Mouse (Mus musculus) liver, embryonic 15.5 days (tissue): ENCODE results near the gene Trpm3. TPM values are rescaled to one million over a fixed set of nuclear protein-coding genes. Genes with fewer than 3 reads are reported as not detected.

Experiments used
- ATAC-seq: fragments of 200-750 bp; cut with Nextera tagmentation; 2 replicates; pipeline ENCODE4 v1.8.0; 2017; ENCODE audit warnings: moderate number of reproducible peaks, mild to moderate bottlenecking, moderate library complexity; ENCODE audit not compliant: insufficient read depth
- H3K27ac ChIP-seq: fragments of 300-500 bp; sonication (generic); replicated peaks from 2 replicates; pipeline ENCODE4 v1.5.1; 2015; ENCODE audit warnings: mild to moderate bottlenecking, inconsistent platforms
- H3K27me3 ChIP-seq: fragments of 300-500 bp; sonication (generic); 2 replicates; pipeline ENCODE4 v1.6.1; 2015; ENCODE audit warnings: mild to moderate bottlenecking, inconsistent platforms
- H3K36me3 ChIP-seq: fragments of 300-500 bp; sonication (generic); replicated peaks from 2 replicates; pipeline ENCODE4 v1.6.1; 2015; ENCODE audit warnings: moderate library complexity, mild to moderate bottlenecking, inconsistent platforms
- H3K4me1 ChIP-seq: fragments of 300-500 bp; sonication (generic); replicated peaks from 2 replicates; pipeline ENCODE4 v1.6.1; 2015; ENCODE audit warnings: inconsistent platforms
- H3K4me2 ChIP-seq: fragments of 300-500 bp; sonication (generic); 2 replicates; pipeline ENCODE4 v1.6.1; 2015; ENCODE audit warnings: moderate library complexity, mild to moderate bottlenecking, inconsistent platforms
- H3K4me3 ChIP-seq: fragments of 300-500 bp; sonication (generic); replicated peaks from 2 replicates; pipeline ENCODE4 v1.5.1; 2015; ENCODE audit warnings: mild to moderate bottlenecking, inconsistent platforms
- H3K9ac ChIP-seq: fragments of 300-500 bp; sonication (generic); 2 replicates; pipeline ENCODE4 v1.6.1; 2015; ENCODE audit warnings: moderate library complexity, mild to moderate bottlenecking, inconsistent platforms
- H3K9me3 ChIP-seq: fragments of 300-500 bp; sonication (generic); replicated peaks from 2 replicates; pipeline ENCODE4 v1.6.1; 2016; ENCODE audit warnings: inconsistent platforms
- WGBS: fragments of 180-500 bp; shearing (Covaris S2); methylation state at CpG from one replicate; pipeline ENCODE4 v1.1.7; 2015; ENCODE audit warnings: mixed read lengths; ENCODE audit not compliant: insufficient replicate concordance; 5-methylcytosine and 5-hydroxymethylcytosine counted together
- polyA plus RNA-seq: library from polyadenylated mRNA; unstranded; fragments of >200 nt; fragmentation: Nextera tagmentation; extraction: Ambion mirVana; gene quantifications from 2 replicates; pipeline ENCODE4 v1.2.1, GENCODE M21; 2015

The Trpm3 gene
- polyA plus RNA-seq, 1 experiment from 2014 or later = 0.03 TPM

GRCm38 (mm10) chr19:22503469-22503868 lies 364.6 kb downstream of the Trpm3 start:
- Histone ChIP-seq H3K4me3 (no peak overlapping the region), H3K4me2 (no peak overlapping the region), H3K9ac (no peak overlapping the region), H3K27ac (no peak overlapping the region), H3K27me3 (no peaks in the 10 kb centered on the region), H3K4me1 (no peaks in the 10 kb centered on the region), H3K9me3 (no peaks in the 10 kb centered on the region), H3K36me3 (no peaks in the 10 kb centered on the region)
- 72% methylated on average over 6 of the region's 6 CpGs for WGBS
- no peak for ATAC-seq

GRCm38 (mm10) chr19:22518508-22518907 lies 379.7 kb downstream of the Trpm3 start:
- no peak for ATAC-seq
- no peaks in the 10 kb centered on the region for H3K4me1 ChIP-seq
- H3K4me2 ChIP-seq = no peak overlapping the region
- H3K9me3 ChIP-seq = no peaks in the 10 kb centered on the region
- H3K9ac ChIP-seq = no peak overlapping the region
- no peak overlapping the region for H3K27ac ChIP-seq
- no peaks in the 10 kb centered on the region for H3K27me3 ChIP-seq
- 56% methylated on average over 6 of the region's 6 CpGs for WGBS
- H3K36me3 ChIP-seq = no peaks in the 10 kb centered on the region
- H3K4me3 ChIP-seq = no peak overlapping the region

DNA sequence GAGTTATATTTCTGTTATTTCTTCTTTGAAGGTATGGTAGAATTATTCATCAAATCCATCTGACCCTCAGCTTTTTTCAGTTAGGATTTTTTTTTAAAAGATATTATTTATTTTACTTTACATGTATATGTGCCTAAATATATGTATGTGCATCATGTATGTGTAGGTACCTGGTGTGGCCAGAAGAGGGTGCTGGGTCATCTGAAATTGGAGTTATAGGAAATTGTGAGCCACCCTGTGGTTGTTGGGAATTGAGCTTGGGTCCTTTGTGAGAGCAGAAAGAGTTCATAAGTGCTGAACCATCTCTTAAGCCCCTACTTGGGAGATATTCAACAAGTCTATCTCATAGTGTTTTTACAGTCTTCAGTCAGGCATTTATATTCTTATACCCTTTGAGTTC lies 389.1 kb downstream of the Trpm3 start:
- no peak for ATAC-seq
- Histone ChIP-seq H3K9ac (no peak overlapping the region), H3K4me3 (no peak overlapping the region), H3K9me3 (no peaks in the 10 kb centered on the region), H3K4me2 (no peak overlapping the region), H3K36me3 (no peaks in the 10 kb centered on the region), H3K4me1 (no peaks in the 10 kb centered on the region), H3K27ac (no peak overlapping the region), H3K27me3 (no peaks in the 10 kb centered on the region)

GRCm38 (mm10) chr19:22542990-22543709 lies 404.3 kb downstream of the Trpm3 start:
- H3K4me1 ChIP-seq = no peaks in the 10 kb centered on the region
- H3K9me3 ChIP-seq = no peaks in the 10 kb centered on the region
- no peak overlapping the region for H3K27ac ChIP-seq
- no peak overlapping the region for H3K4me2 ChIP-seq
- no peaks in the 10 kb centered on the region for H3K36me3 ChIP-seq
- no peaks in the 10 kb centered on the region for H3K27me3 ChIP-seq
- WGBS = 69% methylated on average over 6 of the region's 6 CpGs
- no peak overlapping the region for H3K9ac ChIP-seq
- no peak for ATAC-seq
- H3K4me3 ChIP-seq = no peak overlapping the region

GRCm38 (mm10) chr19:22552179-22552578 lies 413.3 kb downstream of the Trpm3 start:
- Histone ChIP-seq H3K27ac (no peak overlapping the region), H3K9me3 (no peaks in the 10 kb centered on the region), H3K27me3 (no peaks in the 10 kb centered on the region), H3K36me3 (no peaks in the 10 kb centered on the region), H3K4me2 (no peak overlapping the region), H3K9ac (no peak overlapping the region), H3K4me3 (no peak overlapping the region), H3K4me1 (no peaks in the 10 kb centered on the region)
- 19% methylated on average over 5 of the region's 5 CpGs for WGBS
- no peak for ATAC-seq

DNA sequence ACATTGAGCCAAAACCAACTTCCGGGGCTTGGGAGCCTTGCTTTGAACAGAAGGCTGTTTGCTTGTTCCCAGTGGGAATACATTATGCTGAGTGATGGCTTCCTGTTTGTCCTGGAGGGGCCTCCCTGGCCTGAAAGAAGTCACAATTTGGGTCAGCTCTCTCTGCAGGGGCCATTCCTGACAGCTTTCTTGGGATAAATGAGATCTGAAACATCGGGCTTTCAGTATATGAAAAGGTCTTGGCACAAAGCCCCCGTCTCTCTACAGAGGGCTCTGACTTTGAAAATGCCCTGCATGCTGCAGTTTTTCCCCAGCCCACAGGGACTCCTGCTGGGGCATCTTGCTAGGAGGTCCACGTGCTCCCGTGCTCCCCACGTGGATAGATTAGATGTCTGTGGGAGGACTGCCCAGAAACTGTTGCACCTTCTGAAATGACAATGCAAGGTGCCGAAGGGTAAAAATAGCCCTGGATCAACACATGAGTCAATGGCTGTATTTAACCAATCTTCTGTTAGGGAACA lies 415.6 kb downstream of the Trpm3 start:
- Histone ChIP-seq H3K4me3 (no peak overlapping the region), H3K27me3 (no peaks in the 10 kb centered on the region), H3K4me1 (no peaks in the 10 kb centered on the region), H3K9me3 (no peaks in the 10 kb centered on the region), H3K36me3 (no peaks in the 10 kb centered on the region), H3K4me2 (no peak overlapping the region), H3K9ac (no peak overlapping the region), H3K27ac (no peak overlapping the region)
- 32% methylated on average over 7 of the region's 7 CpGs for WGBS
- ATAC-seq = no peak

GRCm38 (mm10) chr19:22572396-22572795 lies 433.6 kb downstream of the Trpm3 start:
- Histone ChIP-seq H3K27me3 (no peaks in the 10 kb centered on the region), H3K4me1 (no peaks in the 10 kb centered on the region), H3K9me3 (no peaks in the 10 kb centered on the region), H3K4me2 (no peak overlapping the region), H3K36me3 (no peaks in the 10 kb centered on the region), H3K9ac (no peak overlapping the region), H3K27ac (no peak overlapping the region), H3K4me3 (no peak overlapping the region)
- 66% methylated on average over 11 of the region's 11 CpGs for WGBS
- ATAC-seq = no peak

- WGBS = 63% methylated on average over 2 of the region's 2 CpGs
- Histone ChIP-seq H3K4me3 (no peak overlapping the region), H3K36me3 (no peaks in the 10 kb centered on the region), H3K4me2 (no peak overlapping the region), H3K4me1 (no peaks in the 10 kb centered on the region), H3K27ac (no peak overlapping the region), H3K9me3 (no peaks in the 10 kb centered on the region), H3K27me3 (no peaks in the 10 kb centered on the region), H3K9ac (no peak overlapping the region)
- ATAC-seq = no peak
Observed at GRCm38 (mm10) chr19:22572849-22573248, 434.0 kb downstream of the Trpm3 start.

DNA sequence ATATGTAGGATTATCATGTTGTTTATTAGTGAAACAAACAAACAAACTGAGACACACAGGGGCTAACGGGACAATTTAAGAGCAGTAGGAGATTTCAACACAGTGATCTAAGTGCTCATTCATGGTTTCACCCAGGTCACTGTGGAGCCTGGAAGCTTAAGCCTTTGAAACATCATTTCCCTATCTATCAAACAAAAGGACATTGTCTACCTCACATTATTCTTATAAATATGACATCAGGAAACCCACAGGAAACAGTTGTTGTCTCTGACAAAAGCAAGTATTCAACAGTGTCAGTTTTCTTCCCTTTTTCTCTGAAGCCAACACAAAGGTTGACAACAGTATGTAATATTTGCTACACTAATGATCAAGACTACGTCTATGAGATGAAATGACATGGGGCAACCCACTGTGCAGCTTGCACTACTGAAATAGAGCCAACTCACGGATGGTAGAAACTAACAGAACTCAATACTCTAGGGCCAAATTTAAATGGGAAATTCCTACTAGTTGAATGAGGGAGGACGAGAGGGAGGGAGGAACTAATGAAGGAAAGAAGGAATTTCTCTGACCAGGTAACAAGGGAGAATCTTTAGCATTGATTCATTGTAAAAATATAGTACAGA lies 443.4 kb downstream of the Trpm3 start:
- Histone ChIP-seq H3K4me1 (no peaks in the 10 kb centered on the region), H3K9me3 (no peaks in the 10 kb centered on the region), H3K27ac (no peak overlapping the region), H3K27me3 (no peaks in the 10 kb centered on the region), H3K9ac (no peak overlapping the region), H3K36me3 (no peaks in the 10 kb centered on the region), H3K4me3 (no peak overlapping the region), H3K4me2 (no peak overlapping the region)
- 16% methylated on average over 4 of the region's 4 CpGs for WGBS
- ATAC-seq = no peak

- no peaks in the 10 kb centered on the region for H3K27me3 ChIP-seq
- no peaks in the 10 kb centered on the region for H3K4me1 ChIP-seq
- no peak for ATAC-seq
- H3K27ac ChIP-seq = no peak overlapping the region
- no peak overlapping the region for H3K4me3 ChIP-seq
- H3K36me3 ChIP-seq = no peaks in the 10 kb centered on the region
- H3K9ac ChIP-seq = no peak overlapping the region
- H3K9me3 ChIP-seq = no peaks in the 10 kb centered on the region
- WGBS = 49% methylated on average over 3 of the region's 3 CpGs
- H3K4me2 ChIP-seq = no peak overlapping the region
Observed at GRCm38 (mm10) chr19:22594492-22594891, 455.6 kb downstream of the Trpm3 start.

DNA sequence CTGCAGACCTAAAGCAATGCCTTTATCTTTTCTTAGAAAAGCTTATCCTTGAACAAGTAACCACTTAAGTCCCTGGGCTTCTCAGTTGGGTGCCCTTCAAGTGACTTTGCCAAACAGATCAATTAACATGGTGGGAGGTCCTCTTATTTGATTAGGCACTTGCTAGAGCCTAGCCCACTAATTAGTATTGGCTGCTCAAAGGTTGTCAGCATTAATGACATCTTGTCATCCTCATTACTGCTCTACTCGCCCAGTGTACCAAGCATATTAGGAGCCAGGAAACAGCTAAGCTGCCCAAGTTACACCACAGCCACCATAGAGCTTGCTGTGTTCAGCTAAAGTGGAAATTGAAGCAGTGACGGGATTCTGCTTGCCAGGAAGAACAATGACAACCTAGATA lies 456.4 kb downstream of the Trpm3 start:
- no peak for ATAC-seq
- H3K27me3 ChIP-seq = no peaks in the 10 kb centered on the region
- H3K4me3 ChIP-seq = no peak overlapping the region
- H3K9me3 ChIP-seq = no peaks in the 10 kb centered on the region
- no peak overlapping the region for H3K4me2 ChIP-seq
- H3K9ac ChIP-seq = no peak overlapping the region
- H3K36me3 ChIP-seq = no peaks in the 10 kb centered on the region
- no peaks in the 10 kb centered on the region for H3K4me1 ChIP-seq
- H3K27ac ChIP-seq = no peak overlapping the region
- WGBS = 36% methylated on average over 2 of the region's 2 CpGs

DNA sequence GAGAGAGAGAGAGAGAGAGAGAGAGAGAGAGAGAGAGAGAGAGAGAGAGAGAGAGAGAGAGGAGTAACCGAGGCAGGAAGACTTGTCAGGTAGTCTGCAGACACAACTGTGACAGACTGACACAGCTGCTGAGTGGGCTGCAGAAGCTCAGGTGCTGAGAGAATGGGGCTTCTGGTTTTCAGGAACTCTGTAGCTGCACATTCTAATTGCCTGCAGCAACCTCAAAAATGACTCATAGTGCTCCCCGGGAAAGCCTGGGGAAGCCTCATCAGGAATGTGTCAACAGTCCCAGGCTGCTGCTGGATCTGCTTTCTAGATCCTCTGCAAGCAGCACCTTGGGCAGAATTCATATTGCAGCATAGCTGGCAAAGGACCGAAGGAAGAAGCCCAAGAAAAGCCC lies 457.9 kb downstream of the Trpm3 start:
- H3K27me3 ChIP-seq = no peaks in the 10 kb centered on the region
- ATAC-seq = no peak
- WGBS = 32% methylated on average over 3 of the region's 3 CpGs
- H3K4me1 ChIP-seq = no peaks in the 10 kb centered on the region
- H3K27ac ChIP-seq = no peak overlapping the region
- H3K4me2 ChIP-seq = no peak overlapping the region
- no peaks in the 10 kb centered on the region for H3K36me3 ChIP-seq
- H3K4me3 ChIP-seq = no peak overlapping the region
- no peaks in the 10 kb centered on the region for H3K9me3 ChIP-seq
- H3K9ac ChIP-seq = no peak overlapping the region
